Mouse (Mus musculus) spleen, adult 2 months (tissue): ENCODE measurements around the gene Ccl27a.

Experiments
- CTCF ChIP-seq: fragments of 200-500 bp; IDR thresholded peaks from 2 replicates; pipeline ENCODE4 v1.5.1; 2011; ENCODE audit warnings: mild to moderate bottlenecking, inconsistent platforms; ENCODE audit not compliant: insufficient read depth, insufficient read length, insufficient replicate concordance; ENCODE audit errors: extremely low read depth
- POLR2A ChIP-seq: fragments of 200-500 bp; IDR thresholded peaks from 2 replicates; pipeline ENCODE4 v1.6.1; 2011; ENCODE audit warnings: low read depth, low read length, inconsistent platforms

DNA sequence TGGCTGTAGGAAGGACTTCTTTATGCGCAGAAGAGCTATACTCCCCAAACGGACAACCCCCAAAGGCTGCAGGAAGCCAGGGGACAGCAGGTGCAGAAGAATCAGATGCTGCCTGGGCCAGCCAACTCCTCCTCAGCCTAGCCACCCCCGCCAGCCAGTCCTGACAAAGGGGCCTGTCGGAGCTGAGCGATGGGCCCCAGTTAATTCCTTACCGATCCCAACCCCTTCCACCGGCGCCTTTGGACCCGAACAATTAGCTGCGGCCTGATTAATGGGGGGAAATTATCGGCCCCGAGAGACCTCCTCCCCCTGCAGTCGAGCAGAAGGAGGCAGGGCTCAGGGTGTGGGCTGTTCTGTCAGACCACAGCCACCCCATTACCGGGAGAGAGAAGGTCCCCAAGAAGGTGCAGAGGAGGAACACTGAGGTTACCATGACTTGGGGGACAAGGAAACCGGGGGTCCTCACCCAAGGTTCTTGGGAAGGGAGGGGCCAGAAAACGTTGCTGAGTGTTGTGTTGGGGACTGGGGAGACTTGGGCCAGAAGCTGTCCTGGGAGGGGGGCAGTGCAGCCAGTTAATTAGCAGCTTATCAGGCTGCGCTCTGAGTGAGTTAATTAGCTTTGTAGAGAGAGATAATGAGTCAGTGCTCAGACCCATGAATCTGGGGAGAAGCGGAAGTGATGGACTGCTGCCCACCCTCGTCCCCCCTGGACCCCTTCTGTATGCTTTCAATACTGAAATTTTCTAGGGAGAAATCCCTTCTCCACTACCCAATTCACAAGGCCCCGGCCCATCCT lies 47.0 kb downstream of the Ccl27a start:
- no peak for TF ChIP-seq CTCF
- TF ChIP-seq POLR2A = no peak
